Mouse (Mus musculus) kidney, postnatal 4 days (tissue): ENCODE results near the gene Dapk3.

Experiments used
- DNase-seq, 2 experiments: peaks; one replicate each; pipeline ENCODE4 v3.0.0; 2021; ENCODE audit warnings: mixed read lengths in 2 of 2

The Dapk3 gene

DNA sequence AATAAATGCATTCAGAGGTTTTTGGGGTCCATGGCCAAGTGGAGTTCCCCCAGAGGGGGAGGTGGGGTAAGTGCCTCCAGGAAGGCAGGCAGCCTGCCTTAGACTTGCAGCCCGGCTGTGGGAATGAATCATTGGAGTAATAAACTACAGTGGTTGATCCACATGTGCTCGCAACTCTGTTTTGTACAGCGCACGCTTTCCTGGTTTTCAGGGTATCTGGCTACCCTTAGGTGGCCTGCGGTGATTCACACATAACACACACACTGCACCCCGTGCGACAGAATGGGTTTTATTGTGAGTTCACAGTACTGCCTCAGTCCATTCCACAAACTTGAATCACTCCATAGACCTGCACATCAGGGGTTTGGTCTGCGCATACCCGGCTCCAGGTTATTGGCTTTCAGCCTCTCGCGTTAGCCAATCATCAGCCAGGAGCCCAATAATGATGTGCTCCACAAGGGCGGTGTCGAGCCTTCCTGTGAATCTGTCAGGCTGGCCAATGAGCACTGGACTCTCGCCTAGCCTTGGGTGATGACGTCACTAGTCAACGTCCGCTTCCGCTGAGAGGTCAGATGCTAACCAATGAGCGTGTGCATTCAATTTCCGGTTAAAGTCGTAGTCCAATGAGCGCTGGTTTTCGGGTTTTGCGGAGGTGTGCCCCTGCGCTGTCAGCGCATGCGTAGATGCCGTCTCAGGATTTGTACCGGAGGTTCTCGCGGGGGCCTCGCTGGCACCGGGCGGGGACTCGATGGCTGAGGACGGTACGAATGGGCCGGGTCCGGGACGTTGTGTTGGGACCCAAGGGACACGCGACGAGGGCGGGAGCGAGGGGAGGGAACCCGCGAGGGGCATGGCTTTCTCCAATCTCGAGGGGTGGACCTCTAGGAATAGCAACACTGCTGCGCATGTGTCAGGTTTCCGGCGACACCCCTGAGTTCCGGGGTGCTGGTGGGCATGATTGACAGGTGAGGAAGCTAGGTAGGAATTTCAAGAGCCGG lies at the start of gene Dapk3:
Gene Dapk3, plus strand, starts transcription at position 670 of the 998 bp plus-strand sequence.
- peak; percentile 94 to 96 for DNase-seq

DNA sequence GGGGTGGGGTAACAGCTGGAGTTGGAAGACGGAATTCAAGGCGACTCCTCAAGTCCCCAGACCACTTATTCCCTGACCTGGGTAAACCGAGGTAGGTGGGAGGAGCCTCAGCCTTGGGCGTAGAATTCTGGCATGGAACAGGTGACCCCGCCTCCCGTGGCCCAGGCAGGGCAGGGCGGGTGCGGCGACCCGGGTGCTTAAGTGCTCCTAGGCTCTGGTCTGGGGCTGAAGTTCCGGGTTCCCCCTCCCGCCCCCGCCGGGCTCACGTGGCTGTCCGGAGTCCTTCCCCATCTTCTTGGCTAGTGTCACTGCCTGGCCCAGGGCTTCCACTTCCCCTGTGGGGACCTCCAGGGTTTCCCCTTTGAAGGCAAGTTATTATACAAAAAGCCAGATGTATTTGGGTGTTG lies 48.6 kb upstream of the Dapk3 start:
- peak; percentile 57 to 73 for DNase-seq

DNA sequence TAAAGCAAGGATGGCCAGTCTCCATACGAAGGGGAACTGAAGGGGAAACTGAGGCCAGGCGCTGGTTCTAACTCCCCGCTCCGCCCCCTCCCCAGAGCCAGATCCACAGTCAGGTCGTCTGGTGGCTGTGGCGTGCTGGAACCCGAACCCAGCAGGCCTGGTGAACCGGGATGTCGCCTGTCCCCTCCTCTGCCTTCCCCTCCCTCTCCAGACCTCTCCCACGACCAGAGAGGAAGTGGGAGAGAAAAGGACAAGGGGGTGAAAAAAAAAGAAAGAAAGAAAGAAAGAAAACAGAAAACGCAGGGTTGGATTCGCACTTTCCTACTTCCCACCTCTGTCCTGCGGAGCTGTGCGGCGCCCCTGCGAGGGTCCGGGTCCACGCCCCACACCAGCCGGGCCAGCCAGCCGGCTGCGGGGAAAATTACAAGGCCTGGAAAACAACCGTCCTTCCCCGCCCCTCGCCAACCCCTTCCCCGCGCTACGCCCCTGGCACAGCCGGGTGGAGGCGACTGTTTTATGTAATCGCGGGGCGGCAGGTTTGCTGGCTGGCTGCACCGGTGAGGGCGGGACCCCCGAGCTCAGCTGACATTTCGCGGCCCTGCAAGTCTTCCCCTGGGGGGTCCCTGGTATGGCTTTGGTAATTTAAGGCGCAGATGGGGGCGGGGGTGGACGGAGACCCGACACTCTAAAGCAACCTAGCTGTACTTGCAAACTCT lies 47.7 kb upstream of the Dapk3 start, which contains the start of gene Zbtb7a:
Gene Zbtb7a, plus strand, starts transcription at position 255 of the 716 bp plus-strand sequence.
- peak; percentile 65 to 70 for DNase-seq

GRCm38 (mm10) chr10:81135831-81136705 lies 46.7 kb upstream of the Dapk3 start:
- peak; percentile 80 to 89 for DNase-seq

GRCm38 (mm10) chr10:81136706-81137231 lies 46.0 kb upstream of the Dapk3 start:
- DNase-seq = peak in 1 of 2 experiments; percentile 91

DNA sequence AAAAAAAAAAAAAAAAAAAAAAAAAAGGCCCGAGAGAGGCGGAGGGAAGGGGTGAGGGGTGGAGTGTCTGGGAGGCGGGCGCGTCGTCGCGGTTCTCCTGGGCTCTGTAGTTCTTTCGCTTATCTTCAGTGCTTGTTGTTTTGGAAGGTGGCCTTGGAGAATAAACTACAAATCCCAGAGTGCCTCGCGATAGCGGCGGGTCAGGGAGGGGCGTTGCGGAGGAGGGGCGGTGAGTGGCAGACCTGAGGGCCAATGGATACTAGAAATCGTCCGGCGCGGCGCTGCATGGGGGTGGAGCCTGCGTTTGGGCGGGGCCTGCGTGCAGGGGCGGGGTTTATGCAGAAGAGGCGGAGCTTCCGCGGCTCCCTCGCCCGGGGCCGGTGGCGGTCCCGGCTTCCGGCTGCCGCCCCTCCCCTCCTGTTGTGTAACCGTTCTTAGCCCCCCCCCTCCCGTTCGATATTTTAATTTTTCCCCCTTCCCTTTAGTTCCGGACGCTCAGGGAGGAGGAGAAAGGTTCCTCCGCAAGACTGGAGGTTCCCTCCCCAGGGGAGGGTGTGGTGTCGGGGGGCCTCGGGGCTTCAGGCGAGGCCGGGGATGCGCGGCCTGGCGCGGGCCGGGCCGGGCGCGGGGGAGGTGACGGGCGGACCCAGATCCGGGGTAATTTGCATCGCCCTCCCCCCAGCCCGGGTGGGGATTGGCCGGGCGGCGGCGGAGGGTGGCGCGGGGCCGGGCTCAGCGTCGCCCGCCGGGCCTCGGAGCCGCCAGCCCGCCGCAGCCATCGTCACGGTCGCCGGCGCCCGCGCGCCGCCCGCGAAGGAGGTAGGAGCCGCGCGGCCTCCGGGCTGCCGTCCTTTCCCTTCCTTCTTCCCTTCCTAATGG lies 45.3 kb upstream of the Dapk3 start:
- DNase-seq = peak; percentile 99

DNA sequence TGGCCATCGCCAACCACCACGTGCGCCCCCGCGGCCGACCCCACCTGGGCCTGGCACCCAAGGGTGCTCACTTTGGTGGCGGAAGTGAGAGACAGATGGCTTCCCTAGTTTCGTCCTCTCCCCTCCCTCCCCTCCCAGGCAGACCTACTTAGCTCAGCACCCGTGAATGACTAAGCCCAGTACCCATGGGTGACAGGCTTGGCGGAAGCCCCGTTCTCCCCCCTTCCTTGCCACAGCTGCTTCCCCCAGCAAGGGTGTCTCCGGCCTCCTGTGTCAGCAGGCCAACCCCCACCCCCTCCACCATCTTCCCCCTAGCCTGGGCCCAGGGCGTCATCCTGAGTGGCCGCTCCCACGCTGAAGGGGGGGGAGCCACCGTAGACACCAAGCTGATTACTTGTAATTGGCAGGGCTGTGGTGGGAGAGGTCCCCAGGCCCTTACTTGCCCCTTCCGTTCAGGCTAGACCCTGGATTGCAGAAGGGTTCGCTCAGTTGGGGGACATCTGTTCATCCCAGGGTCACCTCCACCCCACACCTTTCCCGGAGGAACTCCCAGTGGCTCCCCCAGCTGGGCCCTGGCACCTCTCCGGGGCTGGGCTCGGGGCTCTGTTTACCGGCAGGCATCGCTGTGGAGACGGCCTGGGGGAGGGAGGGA lies 44.5 kb upstream of the Dapk3 start:
- peak; percentile 61 to 77 for DNase-seq

GRCm38 (mm10) chr10:81138821-81139528 lies 43.8 kb upstream of the Dapk3 start:
- DNase-seq = no peak

- DNase-seq = no peak
Measured at GRCm38 (mm10) chr10:81139529-81139846, 43.3 kb upstream of the Dapk3 start.

GRCm38 (mm10) chr10:81140005-81140404 lies 42.8 kb upstream of the Dapk3 start:
- no peak for DNase-seq

DNA sequence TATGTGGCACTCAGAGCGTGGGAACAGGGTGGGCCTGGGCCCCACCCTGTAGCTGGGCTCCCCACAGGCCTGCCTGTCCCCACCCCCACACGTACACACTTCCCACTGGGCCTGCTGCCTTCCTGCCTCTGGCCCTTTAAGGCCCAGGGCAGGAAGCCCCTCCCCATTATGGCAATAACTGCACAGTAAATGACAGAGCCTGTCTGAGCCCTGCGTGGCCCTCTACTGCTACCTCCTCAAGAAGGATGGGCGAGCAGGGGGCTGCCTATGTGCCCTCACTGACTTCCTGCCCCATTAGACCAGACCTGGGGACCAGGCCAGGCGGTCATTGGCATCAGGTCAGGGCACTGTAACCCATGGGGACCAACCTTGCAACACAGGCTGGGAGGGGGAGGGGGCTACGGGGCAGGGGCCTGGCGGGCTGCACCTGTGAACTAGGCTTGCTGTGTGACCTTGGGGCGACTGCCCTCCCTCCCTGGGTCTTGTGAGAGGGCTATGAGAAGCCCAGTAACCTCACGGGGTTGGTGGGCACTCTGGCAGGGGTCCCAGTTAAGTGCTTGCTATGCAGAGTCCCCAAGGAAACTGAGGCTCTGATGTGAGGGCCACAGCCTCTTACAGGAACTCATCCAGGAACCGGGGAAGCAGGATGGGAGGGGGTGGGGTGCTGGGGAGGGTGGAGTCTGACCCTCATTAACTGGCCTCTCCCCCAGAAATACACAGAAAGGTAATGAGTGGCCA lies 41.9 kb upstream of the Dapk3 start:
- DNase-seq = peak in 1 of 2 experiments; percentile 46

- no peak for DNase-seq
Measured at GRCm38 (mm10) chr10:81141455-81142210, 41.2 kb upstream of the Dapk3 start.

DNA sequence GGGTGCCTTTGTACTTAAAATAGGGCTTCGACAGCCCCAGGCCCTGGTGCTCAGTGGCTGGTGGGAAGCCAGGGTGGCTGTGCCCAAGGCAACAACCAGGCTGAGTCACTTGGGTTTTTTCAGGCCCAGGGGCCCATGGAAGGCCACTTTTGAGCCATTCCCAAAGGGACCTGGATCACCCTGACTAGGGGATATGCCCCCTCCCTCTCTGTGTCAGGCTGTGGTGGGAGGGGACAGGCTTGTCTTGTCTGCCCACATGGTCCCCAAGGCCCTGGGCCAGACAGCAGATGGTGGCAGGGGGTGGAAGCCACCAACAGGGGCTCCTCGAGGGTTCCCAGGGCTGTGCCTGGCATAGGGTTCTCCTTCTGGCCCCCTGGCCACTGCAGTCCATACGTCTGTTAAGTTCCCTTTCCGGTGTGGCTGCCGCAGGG lies 40.2 kb upstream of the Dapk3 start:
- DNase-seq = no peak

DNA sequence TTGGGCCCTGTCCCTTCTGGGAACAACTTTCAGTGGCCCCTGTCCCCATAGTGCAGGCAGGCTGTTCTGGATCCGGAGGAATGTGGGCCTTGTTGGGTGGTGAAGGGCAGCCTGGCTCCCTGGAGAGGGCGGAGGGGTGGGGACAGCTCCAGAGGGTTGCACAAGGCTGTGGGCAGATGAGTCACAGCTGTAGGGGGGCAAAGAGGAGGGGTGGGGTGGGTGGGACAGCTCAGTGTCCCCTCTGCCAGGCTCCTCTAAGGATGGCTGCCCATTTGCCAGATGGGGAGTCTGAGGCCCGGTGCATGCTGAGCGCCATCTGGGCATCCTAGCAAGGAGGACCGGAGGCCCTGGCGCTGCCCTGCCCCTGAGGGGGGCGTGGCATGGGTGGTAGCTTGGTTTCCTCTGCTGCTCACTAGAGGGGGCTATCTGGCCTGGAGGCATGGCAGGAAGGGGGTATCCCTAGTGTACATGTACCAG lies 39.6 kb upstream of the Dapk3 start:
- DNase-seq = no peak

DNA sequence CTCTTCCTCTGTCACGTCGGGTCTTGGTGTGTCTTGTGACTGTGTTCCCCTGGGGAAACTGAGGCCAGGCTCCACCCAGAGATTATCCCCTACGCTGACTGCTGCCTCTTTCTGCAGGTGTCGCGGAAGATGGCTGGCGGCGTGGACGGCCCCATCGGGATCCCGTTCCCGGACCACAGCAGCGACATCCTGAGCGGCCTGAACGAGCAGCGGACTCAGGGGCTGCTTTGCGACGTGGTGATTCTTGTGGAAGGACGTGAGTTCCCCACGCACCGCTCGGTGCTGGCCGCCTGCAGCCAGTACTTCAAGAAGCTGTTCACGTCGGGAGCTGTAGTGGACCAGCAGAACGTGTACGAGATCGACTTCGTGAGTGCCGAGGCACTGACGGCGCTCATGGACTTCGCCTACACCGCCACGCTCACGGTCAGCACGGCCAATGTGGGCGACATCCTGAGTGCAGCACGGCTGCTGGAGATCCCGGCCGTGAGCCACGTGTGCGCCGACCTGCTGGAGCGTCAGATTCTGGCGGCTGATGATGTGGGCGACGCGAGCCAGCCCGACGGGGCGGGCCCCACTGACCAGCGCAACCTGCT lies 38.9 kb upstream of the Dapk3 start:
- no peak for DNase-seq

GRCm38 (mm10) chr10:81144667-81145066 lies 38.1 kb upstream of the Dapk3 start:
- peak in 1 of 2 experiments; percentile 37 for DNase-seq

DNA sequence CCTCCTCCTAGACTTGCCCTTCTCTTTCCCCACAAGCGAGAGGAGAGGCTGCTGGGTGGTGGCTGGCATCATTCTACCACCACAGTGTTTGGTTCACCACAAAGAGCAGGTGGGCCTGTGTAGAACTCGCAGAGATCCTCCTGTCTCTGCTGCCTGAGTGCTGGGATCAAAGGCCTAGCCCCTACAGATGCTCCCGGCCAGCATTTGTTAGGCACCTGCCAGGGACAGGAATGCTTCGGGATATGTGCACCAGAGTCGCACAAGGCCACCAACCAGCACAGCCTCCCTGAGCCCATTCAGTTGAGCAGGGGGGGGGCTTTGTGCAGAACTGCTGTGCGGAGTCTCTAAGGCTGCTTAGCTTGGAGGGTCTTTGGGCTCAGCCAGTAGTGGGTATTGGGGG lies 37.5 kb upstream of the Dapk3 start:
- DNase-seq = no peak

DNA sequence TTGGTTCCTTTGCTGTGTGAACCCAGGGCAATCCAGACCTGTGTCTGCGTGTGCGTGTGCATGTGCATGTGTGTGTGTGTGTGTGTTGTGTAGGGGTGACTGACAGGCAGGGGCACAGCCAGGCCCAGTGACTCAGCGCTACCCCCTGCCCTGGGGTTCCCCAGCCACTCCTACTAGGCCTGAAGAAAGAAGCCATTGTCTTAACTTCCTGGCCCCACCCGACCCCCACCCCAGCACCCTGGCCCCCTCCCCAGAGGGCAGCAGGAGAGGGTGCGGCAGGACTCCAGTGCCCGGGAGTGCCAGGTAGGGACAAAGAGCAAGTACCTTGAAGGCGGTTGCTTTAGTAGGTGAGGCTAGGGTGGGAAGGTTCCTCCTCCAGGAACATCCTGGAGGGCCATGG lies 37.0 kb upstream of the Dapk3 start:
- no peak for DNase-seq
